Mouse (Mus musculus): ENCODE measurements at regions not wholly inside any gene's neighbourhood (a gene's known extent, or its start where the extent isn't known, plus 50 kb on each side); places are given as distances from the start of the nearest gene placed in this dataset.

- no peak for DNase-seq (ENCODE audit: extremely low spot score)
Observed at GRCm38 (mm10) chr2:166355446-166355845, 200.0 kb upstream of the Sulf2 start.

- no peak for DNase-seq (ENCODE audit: extremely low spot score)
Observed at GRCm38 (mm10) chr2:166354391-166354790, 198.9 kb upstream of the Sulf2 start.

GRCm38 (mm10) chr2:166353447-166354111 lies 198.1 kb upstream of the Sulf2 start:
- no peak for DNase-seq (ENCODE audit: extremely low spot score)

GRCm38 (mm10) chr2:166351984-166352383 lies 196.5 kb upstream of the Sulf2 start:
- DNase-seq (ENCODE audit: extremely low spot score), result no peak

GRCm38 (mm10) chr2:166351581-166351980 lies 196.1 kb upstream of the Sulf2 start:
- DNase-seq (ENCODE audit: extremely low spot score), result no peak

- no peak for DNase-seq (ENCODE audit: extremely low spot score)
Observed at GRCm38 (mm10) chr2:166348654-166349053, 193.2 kb upstream of the Sulf2 start.

GRCm38 (mm10) chr2:166346421-166347182 lies 191.1 kb upstream of the Sulf2 start:
- no peak for DNase-seq (ENCODE audit: extremely low spot score)

GRCm38 (mm10) chr2:166343551-166344340 lies 188.3 kb upstream of the Sulf2 start:
- no peak for DNase-seq (ENCODE audit: extremely low spot score)

GRCm38 (mm10) chr2:166342407-166342806 lies 186.9 kb upstream of the Sulf2 start:
- DNase-seq (ENCODE audit: extremely low spot score), result no peak

- no peak for DNase-seq (ENCODE audit: extremely low spot score)
Observed at GRCm38 (mm10) chr2:166340196-166340595, 184.7 kb upstream of the Sulf2 start.

GRCm38 (mm10) chr2:166339427-166339826 lies 184.0 kb upstream of the Sulf2 start:
- no peak for DNase-seq (ENCODE audit: extremely low spot score)

GRCm38 (mm10) chr2:166338396-166339085 lies 183.1 kb upstream of the Sulf2 start:
- no peak for DNase-seq (ENCODE audit: extremely low spot score)

GRCm38 (mm10) chr2:166337666-166338065 lies 182.2 kb upstream of the Sulf2 start:
- no peak for DNase-seq (ENCODE audit: extremely low spot score)

- DNase-seq (ENCODE audit: extremely low spot score), result no peak
Observed at GRCm38 (mm10) chr2:166335702-166336101, 180.2 kb upstream of the Sulf2 start.

GRCm38 (mm10) chr2:166334559-166334958 lies 179.1 kb upstream of the Sulf2 start:
- no peak for DNase-seq (ENCODE audit: extremely low spot score)

GRCm38 (mm10) chr2:166333818-166334217 lies 178.4 kb upstream of the Sulf2 start:
- no peak for DNase-seq (ENCODE audit: extremely low spot score)

- DNase-seq (ENCODE audit: extremely low spot score), result no peak
Observed at GRCm38 (mm10) chr2:166332748-166333417, 177.4 kb upstream of the Sulf2 start.

GRCm38 (mm10) chr2:166331192-166331591 lies 175.7 kb upstream of the Sulf2 start:
- no peak for DNase-seq (ENCODE audit: extremely low spot score)

GRCm38 (mm10) chr2:166330364-166330763 lies 174.9 kb upstream of the Sulf2 start:
- DNase-seq (ENCODE audit: extremely low spot score), result no peak

- no peak for DNase-seq (ENCODE audit: extremely low spot score)
Observed at GRCm38 (mm10) chr2:166329556-166330340, 174.3 kb upstream of the Sulf2 start.

GRCm38 (mm10) chr2:166326932-166327331 lies 171.5 kb upstream of the Sulf2 start:
- no peak for DNase-seq (ENCODE audit: extremely low spot score)

All from embryo, embryonic 9.5 days (tissue).